Mouse (Mus musculus) adrenal gland, postnatal 10 days (tissue): ENCODE measurements around the gene Ccm2l. TPM values are rescaled to one million over a fixed set of nuclear protein-coding genes. Genes with fewer than 3 reads are reported as not detected.
A peak's percentile ranks its signal among the peaks of the same experiment; 100 is the strongest.

ENCODE experiments used
- DNase-seq: peaks from one replicate; pipeline ENCODE4 v3.0.0; 2021; ENCODE audit warnings: mixed read lengths
- total RNA-seq, 2 experiments: library from RNA; stranded (reverse); gene quantifications; 2 replicates each; pipeline ENCODE4 v1.2.3; 2021

The Ccm2l gene
- total RNA-seq, 2 experiments from 2014 or later, result 15.8 to 23.7 TPM

- DNase-seq, result no peak
Measured at GRCm38 (mm10) chr2:153090551-153091165, 24.9 kb downstream of the Ccm2l start.

DNA sequence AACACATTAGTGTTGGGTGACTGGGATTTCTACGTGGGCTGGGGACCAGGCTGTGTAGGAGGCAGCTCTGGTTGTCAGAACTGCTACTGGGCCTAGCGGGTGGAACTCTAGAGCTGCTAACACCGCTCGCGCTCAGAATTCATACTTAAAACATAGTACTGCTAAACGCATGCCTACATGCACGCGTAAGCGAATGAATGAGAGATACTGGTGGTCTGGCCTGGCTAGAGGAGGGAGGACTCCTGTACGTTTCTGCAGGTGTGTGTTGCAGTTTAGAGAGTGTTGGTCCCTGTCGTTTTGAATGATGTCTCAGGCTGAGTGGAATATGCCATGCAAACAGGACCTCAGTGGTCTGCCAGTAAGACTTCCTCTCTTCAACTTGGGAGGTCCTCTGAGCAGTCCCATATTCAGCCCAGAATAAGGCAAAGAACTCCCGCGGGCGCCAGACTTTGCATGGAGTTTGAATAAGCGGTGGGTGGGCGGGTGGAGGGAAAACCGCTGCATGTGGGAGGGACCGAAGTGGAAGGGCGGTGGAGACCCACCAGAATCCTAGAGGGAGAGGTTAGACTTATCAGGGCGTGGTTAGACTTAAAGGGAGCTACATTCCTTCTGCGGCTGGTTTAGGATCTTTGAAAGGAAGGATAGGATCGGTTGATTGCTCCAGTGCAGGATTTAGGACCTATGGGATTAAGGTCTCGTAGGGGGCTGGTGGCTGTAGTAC is 41.5 kb downstream of the Ccm2l start:
- DNase-seq, result no peak

DNA sequence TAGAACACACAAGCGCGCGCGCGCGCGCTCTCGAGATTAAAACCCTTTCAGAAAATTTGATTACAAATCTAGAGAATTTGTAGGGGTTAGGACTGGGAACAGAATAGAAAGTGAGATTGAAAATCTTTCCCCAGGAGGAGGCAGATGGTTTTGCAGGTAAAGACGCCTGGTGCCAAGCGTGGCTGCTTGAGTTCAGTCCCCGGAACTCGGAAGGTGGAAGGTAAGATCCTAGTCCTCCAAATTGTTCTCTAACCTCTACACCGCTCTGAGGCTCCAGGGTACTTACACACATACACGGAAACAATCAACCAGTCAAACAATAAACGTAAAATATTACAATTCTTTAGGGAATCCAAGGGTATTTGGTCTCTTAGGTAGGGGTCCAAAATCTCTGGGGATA is 42.0 kb downstream of the Ccm2l start:
- DNase-seq, result no peak

GRCm38 (mm10) chr2:153108313-153109264 is 42.8 kb downstream of the Ccm2l start, which contains the start of gene Hck:
Gene Hck (plus strand): TSS chr2:153108468.
- peak; percentile 77 for DNase-seq

DNA sequence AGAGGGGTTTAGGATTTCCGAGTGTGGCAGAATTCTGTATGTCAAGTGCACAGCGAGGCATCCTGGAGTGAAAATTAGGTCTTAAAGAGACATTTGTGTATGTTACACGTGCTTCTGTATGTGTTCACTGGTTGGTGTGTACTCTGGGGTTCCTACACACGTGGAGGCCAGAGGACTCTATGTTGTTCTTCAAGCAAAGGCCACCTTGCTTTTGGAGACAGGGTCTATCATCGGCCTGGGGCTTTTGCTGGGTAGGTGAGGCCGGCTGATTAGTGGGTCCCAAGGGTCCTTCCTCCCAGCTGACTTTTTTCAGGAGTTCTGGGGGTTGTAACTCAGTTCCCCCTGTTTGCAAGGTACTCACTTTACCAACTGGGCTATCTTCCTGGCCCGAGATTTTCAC is 43.8 kb downstream of the Ccm2l start:
- no peak for DNase-seq

DNA sequence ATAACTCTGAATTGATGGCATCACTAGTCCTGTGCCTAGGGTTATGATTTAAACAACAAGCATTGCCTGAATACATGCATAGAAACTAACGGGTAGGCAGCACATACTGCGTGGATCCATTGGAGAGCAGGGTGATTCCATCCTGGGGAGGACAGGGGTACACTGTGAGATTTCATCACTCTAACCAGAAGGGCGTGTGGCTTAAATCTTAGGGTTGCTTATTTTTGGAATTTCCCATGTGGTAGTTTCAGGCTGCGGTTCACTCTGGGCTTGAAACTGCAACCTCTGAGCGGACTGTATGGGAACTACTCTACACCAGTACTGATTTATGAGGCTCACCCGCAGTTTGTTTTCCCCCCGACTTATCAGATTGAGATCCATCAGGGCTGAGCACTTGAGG is 45.5 kb downstream of the Ccm2l start:
- no peak for DNase-seq

GRCm38 (mm10) chr2:153115679-153116081 is 49.9 kb downstream of the Ccm2l start:
- no peak for DNase-seq

- DNase-seq, result no peak
Measured at GRCm38 (mm10) chr2:153117051-153117486, 51.3 kb downstream of the Ccm2l start.

DNA sequence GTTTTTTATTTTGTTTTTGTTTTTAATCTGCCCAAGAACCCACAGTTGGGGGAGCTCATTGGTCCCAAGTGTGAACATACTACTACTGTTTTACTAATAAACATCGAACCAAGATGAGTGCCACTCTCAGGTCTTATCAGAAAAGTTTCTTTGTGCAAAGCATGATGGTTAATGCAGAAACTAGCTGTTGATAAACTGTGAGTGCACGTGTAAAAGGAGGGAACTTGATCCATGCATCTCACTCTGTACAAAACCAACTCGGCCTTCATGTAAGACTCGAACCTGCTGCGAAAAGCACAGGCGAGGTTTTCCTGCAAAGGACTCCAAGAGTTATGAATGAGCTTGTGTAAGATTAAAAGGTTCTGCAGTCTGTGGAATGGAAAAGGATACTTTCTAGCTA is 53.7 kb downstream of the Ccm2l start:
- DNase-seq, result no peak

DNA sequence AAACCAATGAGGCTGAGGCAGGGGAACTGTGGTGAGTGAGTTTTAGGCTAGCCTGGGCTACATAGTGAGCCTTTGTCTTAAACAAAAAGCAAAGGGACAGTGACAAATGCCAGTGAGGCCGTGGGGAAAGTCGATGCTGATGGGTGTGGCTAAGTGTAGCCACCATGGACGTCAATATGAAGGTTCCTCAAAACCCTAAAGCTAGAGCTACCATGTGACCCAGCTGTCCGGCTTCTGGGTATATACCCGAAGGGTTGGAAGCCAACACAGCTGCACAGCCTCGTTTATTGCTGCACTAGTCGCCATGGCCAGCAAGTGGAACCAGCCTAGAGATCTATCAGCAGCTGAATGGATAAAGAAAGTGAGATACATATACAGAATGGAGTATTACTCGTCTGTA is 54.4 kb downstream of the Ccm2l start:
- no peak for DNase-seq

GRCm38 (mm10) chr2:153121821-153122615 is 56.3 kb downstream of the Ccm2l start:
- peak; percentile 45 for DNase-seq

DNA sequence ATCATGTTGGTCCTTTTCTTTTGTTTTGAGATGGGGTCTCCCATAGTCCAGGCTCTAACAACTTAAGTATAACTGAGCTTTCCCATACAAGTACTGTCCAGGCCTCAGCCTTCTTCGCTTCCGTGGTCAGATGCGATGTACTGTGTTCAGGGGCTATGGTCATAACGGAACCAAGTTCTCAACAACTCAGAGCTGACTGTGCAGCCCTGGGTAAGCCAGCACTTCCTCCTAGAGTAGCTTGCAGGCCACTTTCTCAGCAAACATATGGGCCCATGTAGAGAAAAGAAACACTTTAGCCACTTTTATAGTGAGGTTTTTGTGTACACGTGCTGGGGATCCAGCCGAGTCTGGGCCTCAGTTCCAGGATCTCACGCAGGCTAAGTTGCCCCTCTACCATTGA is 56.9 kb downstream of the Ccm2l start:
- DNase-seq, result no peak

DNA sequence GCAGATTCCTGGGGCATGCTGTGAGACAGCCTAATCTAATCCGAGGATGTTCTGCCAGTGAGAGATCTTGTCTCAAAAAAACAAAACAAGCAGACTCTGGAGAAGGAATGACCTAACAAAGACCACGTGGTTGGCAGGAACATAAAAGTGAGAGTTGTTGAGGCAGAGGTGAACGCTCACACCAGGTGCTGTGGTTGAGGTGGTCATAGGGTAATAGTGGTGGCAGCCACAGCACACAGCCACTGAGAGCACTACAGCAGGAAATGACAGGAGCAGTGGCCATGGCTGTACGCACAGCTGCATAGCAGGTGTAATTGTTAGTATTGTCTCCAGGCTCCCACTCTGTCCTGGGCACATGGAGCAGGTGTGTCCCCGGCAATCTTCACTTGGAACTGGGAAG is 60.1 kb downstream of the Ccm2l start:
- DNase-seq, result no peak

GRCm38 (mm10) chr2:153131019-153131418 is 65.3 kb downstream of the Ccm2l start:
- peak; percentile 22 for DNase-seq

Other genes with a start within 250 kb of the Ccm2l start
- 10 to 100 TPM; 49.3 to 56.2 TPM for gene Bcl2l1, start 234.2 kb upstream of the Ccm2l start, total RNA-seq
- 10 to 100 TPM; 18.4 to 21.4 TPM for gene Tpx2, start 218.0 kb upstream of the Ccm2l start, total RNA-seq
- gene Mylk2, start 154.6 kb upstream of the Ccm2l start, total RNA-seq, result 1 to 10 TPM; 3.1 to 6.3 TPM
- 1 to 10 TPM; 5.4 to 5.7 TPM for gene Foxs1, start 132.7 kb upstream of the Ccm2l start, total RNA-seq
- gene Dusp15, start 114.3 kb upstream of the Ccm2l start, total RNA-seq, result 1 to 10 TPM; 3.1 to 4.3 TPM
- gene Ttll9, start 103.5 kb upstream of the Ccm2l start, total RNA-seq, result under 1 TPM; 0.27 to 0.79 TPM
- gene Pdrg1, start 50.5 kb upstream of the Ccm2l start, total RNA-seq, result 10 to 100 TPM; 88.4 to 94.3 TPM
- 1 to 10 TPM; 1.3 to 1.5 TPM for gene Xkr7, start 34.1 kb upstream of the Ccm2l start, total RNA-seq
- 1 to 10 TPM; 2.4 to 3.2 TPM for gene Hck, start 42.5 kb downstream of the Ccm2l start, total RNA-seq
- 10 to 100 TPM; 88.3 to 96.8 TPM for gene Tm9sf4, start 95.3 kb downstream of the Ccm2l start, total RNA-seq
- gene Tspyl3, start 159.5 kb downstream of the Ccm2l start, total RNA-seq, result 1 to 10 TPM; 4.2 to 5.5 TPM
- gene Plagl2, start 175.5 kb downstream of the Ccm2l start, total RNA-seq, result 10 to 100 TPM in 1 of 2 experiments, 1 to 10 TPM in 1; 8.5 to 11.8 TPM
- 10 to 100 TPM; 24.2 to 38.0 TPM for gene Pofut1, start 175.6 kb downstream of the Ccm2l start, total RNA-seq
- 10 to 100 TPM; 18.6 to 20.2 TPM for gene Kif3b, start 225.5 kb downstream of the Ccm2l start, total RNA-seq